In genomic region chr17:83953656-83954055, GRCm38 (mm10) we compare ENCODE assay signal across 8 mouse cellular contexts.
DNase-seq lines count a peak whose midpoint lies in the region; ATAC-seq and TF ChIP-seq lines count a peak whose summit lies in the region.

No protein-coding gene starts in this region.

- H3K9me3 ChIP-seq in forebrain, embryonic 13.5 days (replicated peaks) = no peaks in the 10 kb centered on the region
- H3K9me3 ChIP-seq in neural tube, embryonic 15.5 days (replicated peaks) = no peaks in the 10 kb centered on the region

- H3K27me3 ChIP-seq in liver, adult 2 months (ENCODE audit: control insufficient read depth, insufficient read depth, low read length) = no peaks in the 10 kb centered on the region
- peaks cover 13% of the 10 kb centered on the region; the same call in 1 of the 2 replicates for H3K27me3 ChIP-seq in forebrain, embryonic 13.5 days
- H3K27me3 ChIP-seq in neural tube, embryonic 15.5 days (replicated peaks) = no peaks in the 10 kb centered on the region

- no peak for TF ChIP-seq CTCF in liver, adult 2 months (IDR thresholded peaks at IDR 0.05; ENCODE audit: low read depth, low read length)

- H3K36me3 ChIP-seq in liver, adult 2 months (ENCODE audit: control insufficient read depth, insufficient read depth, low read length) = no peaks in the 10 kb centered on the region
- H3K36me3 ChIP-seq in forebrain, embryonic 13.5 days (ENCODE audit: poor library complexity, severe bottlenecking) = no peaks in the 10 kb centered on the region
- H3K36me3 ChIP-seq in neural tube, embryonic 15.5 days = no peaks in the 10 kb centered on the region

- H3K79me2 ChIP-seq in liver, adult 2 months (ENCODE audit: control insufficient read depth, insufficient read depth, low read length) = no peaks in the 10 kb centered on the region

- no peak for ATAC-seq in forebrain, embryonic 13.5 days
- ATAC-seq in neural tube, embryonic 15.5 days (ENCODE audit: low FRiP score) = no peak

- WGBS in liver, adult 2 months = 82% methylated on average over 7 of the region's 7 CpGs
- WGBS in forebrain, embryonic 13.5 days = 56% methylated on average over 7 of the region's 7 CpGs
- WGBS in neural tube, embryonic 15.5 days = 50% methylated on average over 7 of the region's 7 CpGs

- 0 out of 2 replicates have a peak, but pooled peaks cover 5% of the 10 kb centered on the region for H3K4me1 ChIP-seq in liver, adult 2 months (ENCODE audit: control insufficient read depth, insufficient read depth, low read length)
- peaks cover 46% of the 10 kb centered on the region for H3K4me1 ChIP-seq in forebrain, embryonic 13.5 days
- peaks cover 36% of the 10 kb centered on the region for H3K4me1 ChIP-seq in neural tube, embryonic 15.5 days

- DNase-seq in liver, adult 2 months (ENCODE audit: extremely low read depth, low read depth, low spot score) = no peak
- DNase-seq in liver = no peak
- DNase-seq in kidney, postnatal 10 days = peak; percentile 58
- no peak for DNase-seq in gastrocnemius, postnatal 14 days
- DNase-seq in layer of hippocampus, adult 11-12 months (ENCODE audit: low spot score) = no peak
- DNase-seq in spleen, adult 12 weeks (ENCODE audit: low spot score) = no peak

- TF ChIP-seq POLR2A in liver, adult 2 months (IDR thresholded peaks at IDR 0.05; ENCODE audit: extremely low read depth, insufficient read depth, low read length) = no peak

- no peak overlapping the region for H3K9ac ChIP-seq in liver, adult 2 months (ENCODE audit: low read depth, low read length)
- no peak overlapping the region; the same call in 1 of the 2 replicates for H3K9ac ChIP-seq in forebrain, embryonic 13.5 days
- no peak overlapping the region for H3K9ac ChIP-seq in neural tube, embryonic 15.5 days (replicated peaks)

- peak overlapping the region; percentile 70 for H3K27ac ChIP-seq in liver, adult 2 months (replicated peaks; ENCODE audit: insufficient read depth, low read depth, low read length)
- peak overlapping the region; percentile 81; the same call in 1 of the 2 replicates for H3K27ac ChIP-seq in forebrain, embryonic 13.5 days
- peak overlapping the region; percentile 77; the same call in 1 of the 2 replicates for H3K27ac ChIP-seq in neural tube, embryonic 15.5 days (replicated peaks)

- no peak overlapping the region for H3K4me3 ChIP-seq in liver, adult 2 months (ENCODE audit: insufficient read depth, low read depth, low read length)
- no peak overlapping the region for H3K4me3 ChIP-seq in forebrain, embryonic 13.5 days
- H3K4me3 ChIP-seq in neural tube, embryonic 15.5 days (replicated peaks) = no peak overlapping the region

- intact Hi-C loops in gastrocnemius, postnatal 14 days (cut with DNase I; ENCODE audit: low total_unique reads) = no loop called here

- H3K4me2 ChIP-seq in forebrain, embryonic 13.5 days = no peak overlapping the region
- no peak overlapping the region for H3K4me2 ChIP-seq in neural tube, embryonic 15.5 days
